ENCODE assay signal across 8 mouse cellular contexts in the genomic region with DNA sequence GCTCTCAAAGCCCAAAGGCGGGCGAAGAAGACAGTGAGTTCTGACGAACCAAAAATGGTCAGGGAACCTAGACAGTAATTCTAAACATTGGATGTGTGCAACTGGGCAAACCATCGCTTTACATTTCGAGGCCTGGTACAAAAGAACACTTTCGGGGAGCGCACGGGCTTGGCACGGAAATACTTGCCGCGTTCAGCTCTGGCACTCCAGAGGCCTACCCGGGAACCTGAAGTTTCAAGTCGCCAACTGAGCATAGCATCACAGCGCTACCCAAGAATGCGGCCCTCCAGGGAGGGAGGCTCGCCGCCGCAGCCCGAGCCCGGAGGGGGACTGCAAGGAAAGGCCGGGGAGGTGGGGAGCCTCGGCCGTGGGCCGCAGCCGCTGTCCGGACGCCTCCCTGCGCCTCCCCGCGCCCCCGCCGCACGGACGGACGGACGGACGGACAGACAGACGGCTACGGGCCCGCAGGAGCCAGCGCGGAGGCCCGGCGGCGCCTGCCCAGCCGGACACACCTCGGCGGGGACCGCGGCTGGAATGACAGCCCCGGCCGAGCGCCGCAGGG. TPM values are rescaled to one million over a fixed set of nuclear protein-coding genes. Genes with fewer than 3 reads are reported as not detected.
DNase-seq lines count a peak whose midpoint lies in the region; ATAC-seq and TF ChIP-seq lines count a peak whose summit lies in the region.

No protein-coding gene starts in this region.

- H3K27me3 ChIP-seq in ES-Bruce4 (ENCODE audit: control insufficient read depth, insufficient read depth, low read length, poor library complexity, severe bottlenecking), result no peaks in the 10 kb centered on the region
- H3K27me3 ChIP-seq in heart, embryonic 15.5 days, result no peaks in the 10 kb centered on the region
- no peaks in the 10 kb centered on the region for H3K27me3 ChIP-seq in liver, embryonic 16.5 days (ENCODE audit: control insufficient read depth, insufficient read depth, low read depth, low read length)
- H3K27me3 ChIP-seq in neural tube, embryonic 11.5 days (ENCODE audit: control insufficient read depth, insufficient read depth, low read length), result no peaks in the 10 kb centered on the region
- H3K27me3 ChIP-seq in testis, adult 2 months (ENCODE audit: control insufficient read depth, insufficient read depth, low read length), result no peaks in the 10 kb centered on the region

- TF ChIP-seq CTCF in ES-Bruce4 (IDR thresholded peaks at IDR 0.05; ENCODE audit: low read depth, low read length), result no peak
- no peak for TF ChIP-seq CTCF in testis, adult 2 months (IDR thresholded peaks at IDR 0.05; ENCODE audit: control insufficient read depth, insufficient read depth, insufficient replicate concordance, low read depth, low read length)

- peak overlapping the region; percentile 82 for H3K4me3 ChIP-seq in ES-Bruce4 (ENCODE audit: low read depth, low read length)
- H3K4me3 ChIP-seq in heart, embryonic 15.5 days, result peak overlapping the region; percentile 79
- H3K4me3 ChIP-seq in liver, embryonic 16.5 days (ENCODE audit: low read depth, low read length), result peak overlapping the region; percentile 92
- peak overlapping the region; percentile 99 for H3K4me3 ChIP-seq in neural tube, embryonic 11.5 days (ENCODE audit: low read depth, low read length)
- peak overlapping the region; percentile 99 for H3K4me3 ChIP-seq in testis, adult 2 months (ENCODE audit: control insufficient read depth, low read depth, low read length)

- H3K27ac ChIP-seq in ES-Bruce4 (ENCODE audit: insufficient read depth, low read length), result no peak overlapping the region
- H3K27ac ChIP-seq in heart, embryonic 15.5 days, result peak overlapping the region; percentile 85
- peak overlapping the region; percentile 69 for H3K27ac ChIP-seq in liver, embryonic 16.5 days (ENCODE audit: low read length)
- peak overlapping the region; percentile 75 for H3K27ac ChIP-seq in neural tube, embryonic 11.5 days (ENCODE audit: low read depth, low read length)
- H3K27ac ChIP-seq in testis, adult 2 months (ENCODE audit: control insufficient read depth, insufficient read depth, low read depth, low read length), result peak overlapping the region; percentile 89

- H3K4me2 ChIP-seq in heart, embryonic 15.5 days, result peak overlapping the region; percentile 68
- peak overlapping the region; percentile 83 for H3K4me2 ChIP-seq in liver, embryonic 16.5 days (ENCODE audit: low read depth, low read length)
- H3K4me2 ChIP-seq in neural tube, embryonic 11.5 days (ENCODE audit: low read depth), result peak overlapping the region; percentile 63

- peak; percentile 40 for DNase-seq in c-Kit-negative CD71-positive TER-119-positive erythroid progenitor cells, embryonic 14.5 days (ENCODE audit: low read depth, low spot score)
- DNase-seq in kidney, postnatal 10 days, result peak; percentile 71
- DNase-seq in neural tube, embryonic 11.5 days (ENCODE audit: low spot score), result peak; percentile 68

- no peaks in the 10 kb centered on the region for H3K9me3 ChIP-seq in ES-Bruce4 (replicated peaks; ENCODE audit: control insufficient read depth, insufficient read depth, low read length, poor library complexity, severe bottlenecking)
- no peaks in the 10 kb centered on the region for H3K9me3 ChIP-seq in heart, embryonic 15.5 days (replicated peaks)
- H3K9me3 ChIP-seq in liver, embryonic 16.5 days (replicated peaks; ENCODE audit: control insufficient read depth, low read length), result no peaks in the 10 kb centered on the region
- H3K9me3 ChIP-seq in neural tube, embryonic 11.5 days (ENCODE audit: control insufficient read depth, low read length), result no peaks in the 10 kb centered on the region

- no peaks in the 10 kb centered on the region for H3K4me1 ChIP-seq in ES-Bruce4 (ENCODE audit: control insufficient read depth, insufficient read depth, low read length)
- peaks cover 11% of the 10 kb centered on the region for H3K4me1 ChIP-seq in heart, embryonic 15.5 days (replicated peaks)
- H3K4me1 ChIP-seq in liver, embryonic 16.5 days (ENCODE audit: control insufficient read depth, low read depth, low read length), result peaks cover 12% of the 10 kb centered on the region
- no peaks in the 10 kb centered on the region; the same call in 1 of the 2 replicates for H3K4me1 ChIP-seq in neural tube, embryonic 11.5 days (ENCODE audit: control insufficient read depth, insufficient read depth, low read length)
- H3K4me1 ChIP-seq in testis, adult 2 months (ENCODE audit: control insufficient read depth, insufficient read depth, low read length), result peaks cover 3% of the 10 kb centered on the region; the same call in 1 of the 2 replicates

- H3K9ac ChIP-seq in ES-Bruce4 (ENCODE audit: low read depth, poor library complexity, severe bottlenecking), result peak overlapping the region; percentile 73
- H3K9ac ChIP-seq in heart, embryonic 15.5 days, result peak overlapping the region; percentile 79
- peak overlapping the region; percentile 88 for H3K9ac ChIP-seq in liver, embryonic 16.5 days (ENCODE audit: low read depth, low read length)
- peak overlapping the region; percentile 90 for H3K9ac ChIP-seq in neural tube, embryonic 11.5 days (ENCODE audit: low read length)

- peak; percentile 62 for ATAC-seq in erythroid progenitor cell, adult 5-6 weeks (replicated peaks; ENCODE audit: low FRiP score, poor library complexity, severe bottlenecking)
- peak; percentile 72 for ATAC-seq in heart, embryonic 15.5 days (replicated peaks; ENCODE audit: insufficient number of reproducible peaks, insufficient read depth, low FRiP score, low read depth)
- peak; percentile 64 for ATAC-seq in liver, embryonic 16.5 days (ENCODE audit: low read depth)
- ATAC-seq in neural tube, embryonic 11.5 days (ENCODE audit: insufficient read depth, low FRiP score, low TSS enrichment), result peak; percentile 75

- H3K36me3 ChIP-seq in ES-Bruce4 (ENCODE audit: control insufficient read depth, insufficient read depth, low read length, poor library complexity, severe bottlenecking), result peaks cover 6% of the 10 kb centered on the region; the same call in 1 of the 2 replicates
- peaks cover 17% of the 10 kb centered on the region for H3K36me3 ChIP-seq in heart, embryonic 15.5 days
- H3K36me3 ChIP-seq in liver, embryonic 16.5 days (ENCODE audit: control insufficient read depth, insufficient read depth), result 0 out of 2 replicates have a peak, but pooled peaks cover 3% of the 10 kb centered on the region
- H3K36me3 ChIP-seq in neural tube, embryonic 11.5 days (ENCODE audit: control insufficient read depth, insufficient read depth, low read length), result no peaks in the 10 kb centered on the region
- no peaks in the 10 kb centered on the region for H3K36me3 ChIP-seq in testis, adult 2 months (ENCODE audit: control insufficient read depth, insufficient read depth, low read length)

- TF ChIP-seq EP300 in ES-Bruce4 (IDR thresholded peaks at IDR 0.05; ENCODE audit: insufficient read depth, low read depth, low read length), result no peak

- WGBS in heart, embryonic 15.5 days, result under 1% methylated on average over 47 of the region's 54 CpGs
- 1% methylated on average over 54 of the region's 54 CpGs for WGBS in liver, embryonic 16.5 days (ENCODE audit: insufficient replicate concordance)
- under 1% methylated on average over 42 of the region's 54 CpGs for WGBS in neural tube, embryonic 11.5 days

- no peak for TF ChIP-seq POLR2A in ES-Bruce4 (IDR thresholded peaks at IDR 0.05; ENCODE audit: insufficient read depth, low read length)
- no peak; the same call in 1 of the 2 replicates for TF ChIP-seq POLR2A in testis, adult 2 months (IDR thresholded peaks at IDR 0.05; ENCODE audit: control insufficient read depth, low read depth, low read length)

RNA-seq across cellular contexts. Expression of a gene that starts 0.6 kb away (rescaled TPM):
- 18.4 and 20.6 TPM in 2 replicates for polyA plus RNA-seq in ES-Bruce4 (2011; ENCODE audit: insufficient read depth, insufficient read length, low read depth, missing spikeins)
- 15.9 and 20.2 TPM in 2 replicates for total RNA-seq in erythroid progenitor cell, adult 5-6 weeks (2015; ENCODE audit: low replicate concordance)
- 17.8 and 23.1 TPM in 2 replicates for total RNA-seq in erythroid progenitor cell, adult 5-6 weeks (2017; ENCODE audit: low replicate concordance)
- 4.9 and 5.7 TPM in 2 replicates for polyA plus RNA-seq in heart, embryonic 15.5 days (2015; fragmentation: Nextera tagmentation; extraction: Ambion mirVana)
- polyA plus RNA-seq in liver, embryonic 16.5 days (2015; fragmentation: Nextera tagmentation; extraction: Ambion mirVana), result 1.6 and 1.8 TPM in 2 replicates
- polyA plus RNA-seq in neural tube, embryonic 11.5 days (2014; fragmentation: Nextera tagmentation; extraction: Ambion mirVana), result 5.2 and 5.6 TPM in 2 replicates
- 11.3 and 11.4 TPM in 2 replicates for polyA plus RNA-seq in testis, adult 2 months (2012; rRNA removed)

RNA-seq across cellular contexts. Expression of a gene that starts 26.9 kb away (rescaled TPM):
- polyA plus RNA-seq in ES-Bruce4 (2011; ENCODE audit: insufficient read depth, insufficient read length, low read depth, missing spikeins), result 221 and 240 TPM in 2 replicates
- total RNA-seq in erythroid progenitor cell, adult 5-6 weeks (2015; ENCODE audit: low replicate concordance), result 2.9 and 4.3 TPM in 2 replicates
- 1.3 and 2.3 TPM in 2 replicates for total RNA-seq in erythroid progenitor cell, adult 5-6 weeks (2017; ENCODE audit: low replicate concordance)
- polyA plus RNA-seq in heart, embryonic 15.5 days (2015; fragmentation: Nextera tagmentation; extraction: Ambion mirVana), result 15.1 and 19.1 TPM in 2 replicates
- 5.4 TPM in 2 replicates for polyA plus RNA-seq in liver, embryonic 16.5 days (2015; fragmentation: Nextera tagmentation; extraction: Ambion mirVana)
- polyA plus RNA-seq in neural tube, embryonic 11.5 days (2014; fragmentation: Nextera tagmentation; extraction: Ambion mirVana), result 44.7 and 47.8 TPM in 2 replicates
- 7.7 and 8.5 TPM in 2 replicates for polyA plus RNA-seq in testis, adult 2 months (2012; rRNA removed)
